Mouse (Mus musculus) neural tube, embryonic 11.5 days (tissue): ENCODE results near the gene Git2. TPM values are rescaled to one million over a fixed set of nuclear protein-coding genes. Genes with fewer than 3 reads are reported as not detected.

ENCODE experiments used
- ATAC-seq: fragments of 200-750 bp; cut with Nextera tagmentation; 2 replicates; pipeline ENCODE4 v1.8.0; 2017; ENCODE audit warnings: moderate number of reproducible peaks, mild to moderate bottlenecking, moderate TSS enrichment, moderate library complexity; ENCODE audit not compliant: insufficient read depth, low FRiP score, low TSS enrichment
- DNase-seq: peaks from one replicate; pipeline ENCODE4 v3.0.0-alpha.2; 2015; ENCODE audit warnings: low spot score
- H3K27ac ChIP-seq: fragments of 300-500 bp; sonication (generic); 2 replicates; pipeline ENCODE4 v1.5.1; 2014; ENCODE audit warnings: low read depth, mild to moderate bottlenecking, low read length
- H3K27me3 ChIP-seq: fragments of 300-500 bp; sonication (generic); 2 replicates; pipeline ENCODE4 v1.6.1; 2014; ENCODE audit warnings: mild to moderate bottlenecking, low read length, mixed read lengths; ENCODE audit not compliant: control insufficient read depth, insufficient read depth
- H3K36me3 ChIP-seq: fragments of 300-500 bp; sonication (generic); 2 replicates; pipeline ENCODE4 v1.6.1; 2014; ENCODE audit warnings: mild to moderate bottlenecking, low read length, moderate library complexity, mixed read lengths; ENCODE audit not compliant: control insufficient read depth, insufficient read depth
- H3K4me1 ChIP-seq: fragments of 300-500 bp; sonication (generic); 2 replicates; pipeline ENCODE4 v1.6.1; 2014; ENCODE audit warnings: low read length, mixed read lengths; ENCODE audit not compliant: control insufficient read depth, insufficient read depth
- H3K4me2 ChIP-seq: fragments of 300-500 bp; sonication (generic); 2 replicates; pipeline ENCODE4 v1.6.1; 2014; ENCODE audit warnings: low read depth, mild to moderate bottlenecking, moderate library complexity
- H3K4me3 ChIP-seq: fragments of 300-500 bp; sonication (generic); 2 replicates; pipeline ENCODE4 v1.5.1; 2014; ENCODE audit warnings: low read depth, low read length
- H3K9ac ChIP-seq: fragments of 300-500 bp; sonication (generic); 2 replicates; pipeline ENCODE4 v1.6.1; 2014; ENCODE audit warnings: mild to moderate bottlenecking, low read length
- H3K9me3 ChIP-seq: fragments of 300-500 bp; sonication (generic); 2 replicates; pipeline ENCODE4 v1.6.1; 2016; ENCODE audit warnings: low read length; ENCODE audit not compliant: control insufficient read depth
- WGBS: fragments of 180-500 bp; shearing (Covaris S2); extraction: QIAGEN DNeasy Blood & Tissue Kit; methylation state at CpG from one replicate; pipeline ENCODE4 v1.1.7; 2014; 5-methylcytosine and 5-hydroxymethylcytosine counted together
- polyA plus RNA-seq: library from polyadenylated mRNA; unstranded; fragments of >200 nt; fragmentation: Nextera tagmentation; extraction: Ambion mirVana; gene quantifications from 2 replicates; pipeline ENCODE4 v1.2.1, GENCODE M21; 2014

Git2 gene
- polyA plus RNA-seq, 1 experiment from 2014 or later = 35.1 TPM

GRCm38 (mm10) chr5:114764812-114765735, 10.2 kb downstream of the Git2 start:
- Histone ChIP-seq H3K4me3 (no peak overlapping the region), H3K36me3 (peaks cover 2% of the 10 kb centered on the region), H3K27me3 (no peaks in the 10 kb centered on the region), H3K27ac (no peak overlapping the region), H3K4me2 (no peak overlapping the region), H3K9ac (no peak overlapping the region), H3K9me3 (no peaks in the 10 kb centered on the region), H3K4me1 (no peaks in the 10 kb centered on the region)
- ATAC-seq (no peak), DNase-seq (no peak)
- WGBS = 89% methylated on average over 18 of the region's 18 CpGs

DNA sequence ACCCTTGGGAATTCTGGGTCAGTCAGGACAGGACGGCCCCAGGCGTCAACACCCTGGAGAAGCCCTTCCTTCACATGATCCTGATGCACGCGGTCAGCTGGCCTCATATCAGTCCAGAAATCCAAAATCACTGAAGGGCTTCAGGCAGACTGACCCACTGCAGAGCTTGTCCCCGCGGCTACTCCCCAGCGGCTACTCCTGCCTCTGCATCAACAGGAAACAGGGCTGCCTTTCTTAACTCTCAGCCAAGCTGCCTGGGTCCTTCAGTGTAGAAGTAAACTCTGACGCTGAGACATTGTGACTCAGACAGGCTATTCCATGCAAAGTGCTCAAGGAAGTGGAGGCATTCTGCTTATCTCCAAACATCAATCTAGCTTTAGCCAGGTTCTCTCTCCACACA, 13.3 kb downstream of the Git2 start:
- Histone ChIP-seq H3K4me3 (no peak overlapping the region), H3K9me3 (no peaks in the 10 kb centered on the region), H3K4me2 (no peak overlapping the region), H3K27ac (no peak overlapping the region), H3K36me3 (peaks cover 4% of the 10 kb centered on the region), H3K4me1 (no peaks in the 10 kb centered on the region), H3K27me3 (no peaks in the 10 kb centered on the region), H3K9ac (no peak overlapping the region)
- ATAC-seq = no peak
- WGBS = 93% methylated on average over 8 of the region's 8 CpGs
- DNase-seq = no peak

DNA sequence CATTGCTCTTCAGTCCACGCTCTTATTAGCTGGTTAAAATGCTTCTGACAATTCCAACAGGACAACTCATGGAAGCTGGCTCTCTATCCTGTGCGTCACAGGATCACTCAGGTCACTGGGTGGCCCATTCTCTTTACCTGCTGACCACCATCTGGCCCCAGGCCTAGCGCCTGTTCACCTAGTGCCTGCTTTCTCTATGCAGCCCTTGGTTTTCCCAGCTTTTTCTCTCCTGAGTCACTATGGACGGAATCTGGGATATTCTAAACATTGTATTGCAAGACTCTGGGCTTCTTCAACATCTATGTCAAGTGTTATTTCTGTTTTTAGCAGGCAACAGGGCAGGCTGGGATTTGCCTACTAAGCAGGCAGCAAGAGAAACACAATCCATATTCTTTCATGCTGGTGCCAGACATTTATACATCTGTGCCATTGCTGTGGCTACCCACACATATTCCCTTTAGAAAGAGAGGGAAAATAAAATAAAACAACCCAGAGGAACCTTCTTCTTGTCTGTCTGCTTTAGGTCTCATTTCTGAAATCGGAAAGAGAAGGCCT, 15.7 kb downstream of the Git2 start:
- Histone ChIP-seq H3K9me3 (no peaks in the 10 kb centered on the region), H3K27ac (no peak overlapping the region), H3K4me1 (no peaks in the 10 kb centered on the region), H3K4me2 (no peak overlapping the region), H3K4me3 (no peak overlapping the region), H3K27me3 (no peaks in the 10 kb centered on the region), H3K9ac (no peak overlapping the region), H3K36me3 (peaks cover 2% of the 10 kb centered on the region; the same call in 1 of the 2 replicates)
- WGBS = 90% methylated on average over 5 of the region's 5 CpGs
- no peak for DNase-seq
- ATAC-seq = no peak

DNA sequence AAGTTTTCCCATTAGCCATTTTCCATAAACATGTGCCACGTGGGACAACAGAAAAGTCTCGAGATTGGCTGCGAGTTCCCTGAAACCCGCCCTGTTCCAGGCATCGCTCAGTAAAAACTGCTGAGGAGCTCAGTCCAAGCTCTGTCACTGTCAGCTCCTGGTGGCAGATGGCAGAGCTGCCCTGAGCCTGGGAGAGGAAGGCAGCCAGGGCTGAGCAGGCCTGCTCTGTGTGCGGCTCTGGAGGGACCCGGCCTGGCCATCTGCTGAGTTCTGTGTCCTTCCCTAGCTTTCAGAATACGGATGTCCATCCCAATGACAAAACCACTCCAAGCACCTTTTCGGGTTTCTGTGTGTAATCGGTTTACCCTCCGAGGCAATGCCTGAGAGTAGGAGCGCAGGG, 21.9 kb downstream of the Git2 start:
- DNase-seq (peak; percentile 31), ATAC-seq (no peak)
- H3K36me3 ChIP-seq = peaks cover 2% of the 10 kb centered on the region
- no peak overlapping the region for H3K9ac ChIP-seq
- no peaks in the 10 kb centered on the region for H3K9me3 ChIP-seq
- no peak overlapping the region for H3K27ac ChIP-seq
- H3K4me2 ChIP-seq = no peak overlapping the region
- H3K4me1 ChIP-seq = no peaks in the 10 kb centered on the region
- H3K27me3 ChIP-seq = no peaks in the 10 kb centered on the region
- 85% methylated on average over 12 of the region's 12 CpGs for WGBS
- no peak overlapping the region for H3K4me3 ChIP-seq

- DNase-seq = no peak
- 94% methylated on average over 10 of the region's 10 CpGs for WGBS
- H3K4me1 ChIP-seq = no peaks in the 10 kb centered on the region
- peaks cover 2% of the 10 kb centered on the region for H3K36me3 ChIP-seq
- no peaks in the 10 kb centered on the region for H3K27me3 ChIP-seq
- H3K9ac ChIP-seq = no peak overlapping the region
- no peak overlapping the region for H3K4me2 ChIP-seq
- H3K27ac ChIP-seq = no peak overlapping the region
- no peaks in the 10 kb centered on the region for H3K9me3 ChIP-seq
- no peak overlapping the region for H3K4me3 ChIP-seq
- ATAC-seq = no peak
Measured at GRCm38 (mm10) chr5:114752397-114752796, 22.9 kb downstream of the Git2 start.

- Histone ChIP-seq H3K27me3 (no peaks in the 10 kb centered on the region), H3K36me3 (peaks cover 1% of the 10 kb centered on the region)
- ATAC-seq = no peak
Measured at GRCm38 (mm10) chr5:114750325-114750724, 25.0 kb downstream of the Git2 start.

DNA sequence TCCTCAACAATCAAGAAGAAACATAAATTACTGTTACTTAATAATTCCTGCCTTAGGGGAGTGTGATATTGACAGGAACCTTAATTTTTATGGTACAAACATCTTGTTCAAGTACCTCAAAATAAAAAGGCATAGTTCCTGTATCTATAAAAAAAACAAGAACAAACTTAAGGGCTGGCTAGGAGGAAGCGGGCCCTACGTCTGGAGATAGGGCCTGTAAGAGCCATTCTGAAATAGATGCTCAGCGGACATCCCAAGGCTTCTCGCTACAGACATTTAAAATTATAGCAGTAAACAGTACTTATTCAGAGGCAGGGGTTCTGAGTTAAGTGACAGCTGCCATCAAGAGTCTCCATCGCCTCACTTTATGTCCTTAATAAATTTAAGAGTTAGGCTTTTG, 27.8 kb downstream of the Git2 start:
- 96% methylated on average over 5 of the region's 5 CpGs for WGBS
- no peak overlapping the region for H3K4me3 ChIP-seq
- no peak overlapping the region for H3K9ac ChIP-seq
- no peak overlapping the region for H3K27ac ChIP-seq
- no peaks in the 10 kb centered on the region for H3K27me3 ChIP-seq
- no peak overlapping the region for H3K4me2 ChIP-seq
- H3K36me3 ChIP-seq = peaks cover 4% of the 10 kb centered on the region; the same call in 1 of the 2 replicates
- DNase-seq (no peak), ATAC-seq (no peak)
- H3K9me3 ChIP-seq = no peaks in the 10 kb centered on the region
- no peaks in the 10 kb centered on the region for H3K4me1 ChIP-seq

More at GRCm38 (mm10) chr5:114750325-114750724, 25.0 kb downstream of the Git2 start:
- Histone ChIP-seq H3K4me2 (no peak overlapping the region), H3K9me3 (no peaks in the 10 kb centered on the region), H3K27ac (no peak overlapping the region), H3K4me3 (no peak overlapping the region), H3K4me1 (no peaks in the 10 kb centered on the region), H3K9ac (no peak overlapping the region)
- no peak for DNase-seq
- WGBS = 84% methylated on average over 10 of the region's 10 CpGs

- H3K27me3 ChIP-seq = no peaks in the 10 kb centered on the region
- no peaks in the 10 kb centered on the region for H3K9me3 ChIP-seq
- H3K9ac ChIP-seq = no peak overlapping the region
- H3K27ac ChIP-seq = no peak overlapping the region
- H3K4me1 ChIP-seq = no peaks in the 10 kb centered on the region
- WGBS = 91% methylated on average over 4 of the region's 4 CpGs
- no peak overlapping the region for H3K4me2 ChIP-seq
- H3K36me3 ChIP-seq = peaks cover 4% of the 10 kb centered on the region; the same call in 1 of the 2 replicates
- ATAC-seq = no peak
- DNase-seq = no peak
- no peak overlapping the region for H3K4me3 ChIP-seq
Measured at GRCm38 (mm10) chr5:114746886-114747285, 28.4 kb downstream of the Git2 start.

DNA sequence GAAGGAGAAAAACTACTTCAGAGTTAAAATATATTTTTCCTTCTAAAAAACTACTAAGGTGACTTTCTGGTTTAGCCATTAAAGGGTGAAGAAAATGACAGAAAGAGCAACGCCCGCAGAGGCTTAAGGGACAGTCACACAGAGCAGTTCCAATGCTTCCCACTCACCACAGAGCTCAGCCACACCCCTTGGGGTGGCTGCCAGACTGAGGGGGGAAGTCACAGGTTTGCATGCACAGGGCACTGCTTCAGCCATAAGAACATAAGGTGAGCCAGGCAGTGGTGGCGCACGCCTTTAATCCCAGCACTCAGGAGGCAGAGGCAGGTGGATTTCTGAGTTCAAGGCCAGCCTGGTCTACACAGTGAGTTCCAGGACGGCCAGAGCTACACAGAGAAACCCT, 29.7 kb downstream of the Git2 start:
- no peak overlapping the region for H3K27ac ChIP-seq
- no peaks in the 10 kb centered on the region for H3K4me1 ChIP-seq
- no peak for DNase-seq
- no peak for ATAC-seq
- H3K4me3 ChIP-seq = no peak overlapping the region
- H3K9me3 ChIP-seq = no peaks in the 10 kb centered on the region
- no peak overlapping the region for H3K4me2 ChIP-seq
- H3K27me3 ChIP-seq = no peaks in the 10 kb centered on the region
- H3K36me3 ChIP-seq = peaks cover 6% of the 10 kb centered on the region; the same call in 1 of the 2 replicates
- no peak overlapping the region for H3K9ac ChIP-seq
- WGBS = 86% methylated on average over 5 of the region's 5 CpGs
